Mouse (Mus musculus): Measurements from ENCODE around the gene Tph2. TPM values are rescaled to one million over a fixed set of nuclear protein-coding genes. Genes with fewer than 3 reads are reported as not detected.
"Not testable (repeated sequence)": the region's sequence is repeated elsewhere in the genome, so short reads cannot be mapped to it uniquely, and the experiment has no call there.

Tph2 gene
- total RNA-seq (2021) = 1 to 10 TPM in 1 of 2 experiments, under 1 TPM in 1; 0.74 to 1.6 TPM
- long read RNA-seq, experiment 1, partial matches to known transcripts = 0 of 3 reads
- long read RNA-seq, experiment 1, other reads (novel, unspliced or antisense) = 2 of 3 reads
- long read RNA-seq, experiment 2, partial matches to known transcripts = 0 of 1 reads
- long read RNA-seq, experiment 2, other reads (novel, unspliced or antisense) = 1 of 1 reads

DNA sequence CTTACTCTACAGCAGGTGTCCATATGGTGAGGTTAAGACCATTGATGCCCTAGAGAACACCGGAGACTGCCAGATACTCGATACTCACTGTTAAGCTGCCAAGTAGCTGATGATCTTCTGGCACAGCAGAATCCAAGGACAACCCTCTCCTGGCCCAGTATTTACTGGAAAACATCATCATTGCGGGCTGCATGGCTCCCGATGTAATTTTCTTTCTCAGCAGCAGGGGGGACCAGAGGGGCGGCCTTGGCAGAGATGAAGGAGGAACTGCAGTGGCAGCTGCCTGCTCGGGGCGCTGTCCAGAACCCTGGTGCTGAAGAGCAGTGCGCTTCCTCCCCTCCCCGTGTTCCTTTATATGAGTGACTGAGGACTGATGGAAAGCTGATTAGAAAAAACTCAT is at the start of gene Tph2:
Gene Tph2, minus strand, starts transcription at position 326 of the 400 bp plus-strand sequence.
- peak; percentile 60 to 66 for DNase-seq (ENCODE audit: low spot score in 2 of 2)

DNA sequence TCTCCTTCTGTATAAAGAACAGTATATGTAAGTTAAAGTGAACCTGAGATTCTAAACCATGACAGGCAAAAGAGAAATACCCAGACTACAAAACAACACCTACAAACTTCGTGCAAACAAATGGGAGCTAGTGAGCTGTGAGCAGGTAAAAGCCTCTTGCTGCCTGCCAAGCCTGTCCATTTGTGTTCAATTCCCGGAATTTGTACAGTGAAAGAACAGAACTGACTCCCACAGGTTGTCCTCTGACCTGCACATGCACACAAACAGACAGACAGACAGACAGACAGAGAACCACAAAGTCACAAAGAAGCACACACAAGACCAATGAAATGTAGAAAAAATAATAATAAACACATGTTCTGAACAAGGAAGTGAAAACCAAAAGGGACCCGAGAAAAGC is 49.0 kb upstream of the Tph2 start:
- no peak for DNase-seq (ENCODE audit: low spot score in 2 of 2)

DNA sequence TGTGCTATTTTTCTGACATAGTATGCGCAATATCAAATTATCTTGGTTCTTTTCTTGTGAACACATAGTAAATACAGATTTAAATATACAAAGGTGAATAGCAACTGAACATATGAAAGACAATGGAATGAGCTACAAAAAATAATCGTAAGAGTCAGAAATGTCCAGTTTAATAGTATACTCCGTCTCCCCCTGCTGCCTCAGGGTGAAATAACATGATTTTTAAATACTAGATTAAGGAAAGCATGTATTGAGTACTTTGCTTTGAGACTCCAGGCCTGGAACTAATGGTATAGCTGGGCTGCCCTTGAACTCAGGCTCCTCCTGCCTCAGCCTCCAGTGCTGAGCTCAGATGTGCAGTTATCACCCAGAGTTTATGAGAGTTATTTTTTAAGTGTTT is 47.7 kb upstream of the Tph2 start:
- no peak for DNase-seq (ENCODE audit: low spot score in 2 of 2)

DNA sequence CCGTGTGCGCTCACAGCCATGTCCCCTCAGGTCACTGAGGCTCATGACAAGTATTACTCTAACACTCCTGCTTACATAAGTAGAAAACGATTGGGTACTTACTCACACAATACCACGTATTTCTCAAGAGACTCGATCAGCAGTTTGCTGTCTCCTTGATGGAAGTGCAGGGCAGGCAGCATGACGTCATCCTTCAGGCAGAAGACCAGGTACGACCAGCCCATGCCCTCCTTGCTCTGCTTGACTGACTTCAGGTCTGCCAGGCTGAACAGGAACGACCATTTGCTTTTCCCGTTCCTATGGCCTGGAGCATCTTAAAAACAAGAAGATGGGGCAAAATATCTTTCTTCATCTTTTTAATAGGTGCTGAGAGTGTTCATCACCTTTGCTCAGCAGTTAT is 44.2 kb upstream of the Tph2 start:
- no peak for DNase-seq (ENCODE audit: low spot score in 2 of 2)

DNA sequence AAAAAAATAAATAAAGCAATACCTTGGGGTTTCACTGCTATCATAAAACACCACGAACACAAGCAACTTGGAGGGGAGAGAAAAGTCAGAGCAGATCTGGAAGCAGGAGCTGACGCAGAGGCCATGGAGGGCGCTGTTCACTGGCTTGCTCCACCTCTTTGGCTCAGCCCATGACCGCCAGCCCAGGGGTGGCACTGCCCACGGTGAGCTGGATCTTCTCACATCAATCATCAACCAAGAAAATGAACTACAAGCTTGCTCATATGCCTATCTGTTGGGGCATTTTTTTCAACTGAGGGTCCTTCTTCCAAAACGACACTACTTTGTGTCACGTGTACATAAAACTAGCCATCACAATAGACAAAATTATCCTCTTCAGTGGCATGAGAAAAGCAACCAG is 41.8 kb upstream of the Tph2 start:
- no peak for DNase-seq (ENCODE audit: low spot score in 2 of 2)

DNA sequence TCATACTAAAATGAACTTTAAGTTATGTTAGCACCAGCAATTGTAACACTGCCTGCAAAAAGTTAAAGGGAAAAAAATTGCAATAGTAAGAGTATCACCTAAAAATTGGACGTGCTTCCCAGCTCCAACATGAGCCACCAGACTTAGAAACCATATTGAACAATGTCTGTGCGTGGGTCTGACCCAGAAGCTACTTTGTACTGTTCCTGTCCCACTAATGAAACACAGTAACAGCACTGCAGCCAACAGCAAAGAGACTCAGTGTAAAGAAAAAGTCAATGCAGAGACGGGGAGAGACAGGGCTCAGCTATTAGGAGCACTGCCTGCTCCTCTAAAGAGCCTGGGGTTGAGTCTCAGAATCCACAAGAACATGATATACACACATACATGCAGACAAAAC is 39.0 kb upstream of the Tph2 start:
- peak in 1 of 2 experiments; percentile 53 for DNase-seq (ENCODE audit: low spot score in 2 of 2)

DNA sequence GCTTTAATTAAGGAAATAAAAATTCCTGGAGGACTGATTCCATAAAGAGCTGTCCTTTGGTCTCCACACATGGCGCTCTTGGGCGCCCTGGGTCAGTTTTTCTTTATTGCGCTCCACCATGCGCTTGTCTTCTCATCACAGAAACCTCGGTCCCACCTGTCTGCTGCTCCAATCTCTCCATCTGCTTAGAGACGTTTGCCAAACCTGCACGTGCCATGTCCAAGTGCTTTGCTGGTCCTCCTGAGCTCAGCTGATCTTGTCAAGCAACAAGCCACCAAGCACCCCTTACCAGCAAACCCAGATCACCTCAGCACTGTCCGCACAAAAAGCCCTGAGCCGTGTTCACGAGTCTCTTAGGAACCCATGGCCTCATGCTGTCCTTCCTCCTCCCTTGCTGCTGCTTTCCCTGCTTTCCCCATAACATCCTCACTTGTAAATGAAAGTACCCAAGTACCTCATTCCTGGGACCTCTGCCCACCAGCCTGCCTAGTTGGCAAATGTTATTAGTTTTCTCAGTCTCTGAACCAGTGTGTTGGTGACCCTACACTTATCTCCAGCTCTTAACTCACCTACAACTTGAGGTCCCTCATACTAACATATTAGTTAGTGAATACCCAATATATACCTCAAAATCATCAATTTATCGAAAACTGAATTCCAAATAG is 28.2 kb upstream of the Tph2 start:
- no peak for DNase-seq (ENCODE audit: low spot score in 2 of 2)

DNA sequence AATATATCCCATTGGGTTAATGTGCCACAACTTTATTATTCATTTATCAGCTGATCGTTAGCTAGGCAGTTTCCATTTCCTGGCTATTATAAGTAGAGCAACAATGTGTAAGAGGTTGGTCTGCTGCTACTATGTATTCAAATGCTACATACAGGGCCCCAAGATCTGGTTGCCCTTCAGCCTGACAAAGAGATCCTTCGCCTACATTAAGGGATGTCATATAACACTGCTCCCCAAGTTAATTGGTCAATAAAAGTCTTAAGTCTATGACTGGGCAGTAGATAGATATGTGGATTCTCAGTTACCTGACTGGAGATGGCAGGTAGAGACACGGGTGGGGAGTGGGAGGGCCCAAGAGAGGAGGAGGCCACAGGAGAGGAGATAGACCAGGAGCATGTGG is 21.0 kb upstream of the Tph2 start:
- DNase-seq (ENCODE audit: low spot score in 2 of 2) = no peak

DNA sequence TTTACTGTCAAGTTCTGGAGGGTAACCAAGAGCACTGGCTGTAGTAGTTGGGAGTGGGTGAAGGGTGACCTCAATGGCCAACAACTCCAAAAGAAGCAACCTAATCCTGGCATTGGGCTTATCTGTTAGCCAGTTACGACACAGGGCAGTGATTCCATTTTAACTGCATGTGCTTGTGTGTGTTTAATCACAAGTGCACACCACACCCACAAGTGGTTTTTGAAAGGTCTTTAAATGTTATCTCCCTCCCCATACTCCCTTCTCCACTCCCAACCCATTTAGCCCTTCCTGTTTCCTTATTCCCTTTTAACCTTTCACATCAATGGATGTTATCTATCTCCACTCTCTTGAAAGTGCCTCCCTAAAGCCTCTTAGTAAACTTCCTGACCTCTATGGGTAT is 20.5 kb upstream of the Tph2 start:
- DNase-seq (ENCODE audit: low spot score in 2 of 2) = no peak

DNA sequence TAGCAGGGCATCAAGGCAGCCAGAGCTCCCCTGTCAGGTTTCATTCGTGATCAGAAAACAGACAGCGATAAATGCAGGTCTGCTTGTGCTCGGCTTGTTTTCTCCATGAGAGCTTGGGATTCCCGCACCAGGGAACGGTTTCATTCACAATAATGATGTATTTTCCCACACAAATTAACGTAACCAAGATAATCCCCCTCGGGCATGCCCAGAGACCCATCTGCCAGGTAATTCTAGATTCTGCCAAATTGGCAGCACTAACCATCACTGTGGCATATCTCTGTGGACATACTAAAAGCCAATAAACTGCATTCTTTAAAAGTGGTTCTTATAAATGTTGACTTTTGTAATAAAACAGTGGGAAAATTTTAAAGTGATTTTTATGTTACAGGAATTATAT is 6.4 kb upstream of the Tph2 start:
- DNase-seq (ENCODE audit: low spot score in 2 of 2) = peak in 1 of 2 experiments; percentile 57

DNA sequence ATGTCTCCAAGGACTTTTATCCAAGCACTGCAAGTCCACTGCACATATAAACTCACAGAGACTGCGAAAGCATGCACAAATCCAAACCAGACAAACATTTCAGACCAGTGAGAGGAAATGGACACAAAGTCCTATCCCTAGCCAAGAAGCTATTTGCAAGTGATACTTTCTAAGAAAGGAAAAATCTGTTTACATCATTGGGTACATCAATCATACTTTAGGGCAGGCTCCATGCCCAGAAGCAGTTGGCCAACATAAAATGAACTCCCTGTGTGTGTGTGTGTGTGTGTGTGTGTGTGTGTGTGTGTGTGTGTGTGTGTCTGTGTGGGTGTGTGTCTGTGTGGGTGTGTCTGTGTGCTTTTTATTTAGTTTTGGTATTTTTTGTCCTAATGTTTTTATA is 2.6 kb upstream of the Tph2 start:
- no peak for DNase-seq (ENCODE audit: low spot score in 2 of 2)

DNA sequence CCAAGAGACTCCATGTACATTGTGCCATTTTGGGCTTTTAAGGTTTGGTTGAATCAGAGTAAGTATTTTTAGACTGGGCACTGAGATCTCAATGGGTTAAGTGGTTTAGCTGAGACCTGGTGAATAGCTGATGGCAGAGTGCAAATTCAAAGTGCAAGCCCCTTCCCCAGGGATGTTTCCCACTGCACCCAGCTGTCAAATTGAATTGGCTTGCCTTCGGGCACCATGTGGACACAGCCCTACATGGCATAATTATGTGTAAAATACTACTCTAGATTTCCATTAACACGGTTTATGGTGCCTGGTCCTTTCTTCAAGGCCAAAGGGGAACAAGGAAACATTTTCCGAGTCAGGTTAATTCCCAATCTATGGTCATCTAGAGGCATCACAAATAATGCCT is 3.8 kb downstream of the Tph2 start:
- DNase-seq (ENCODE audit: low spot score in 2 of 2) = no peak

DNA sequence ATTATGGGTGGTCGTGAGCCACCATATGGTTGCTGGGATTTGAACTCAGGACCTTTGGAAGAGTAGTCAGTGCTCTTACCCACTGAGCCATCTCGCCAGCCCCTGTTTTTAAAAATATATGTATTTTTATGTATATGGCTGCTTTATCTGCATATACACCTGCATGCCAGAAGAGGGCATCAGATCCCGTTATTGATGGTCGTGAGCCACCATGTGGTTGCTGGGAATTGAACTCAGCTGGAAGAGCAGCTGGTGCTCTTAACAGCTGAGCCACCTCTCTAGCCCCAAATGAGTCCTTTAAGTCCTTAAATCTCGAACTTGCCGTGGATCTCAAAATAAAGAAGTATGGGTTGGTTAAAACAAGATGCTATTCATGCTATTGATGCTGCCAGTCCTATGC is 6.8 kb downstream of the Tph2 start:
- DNase-seq (ENCODE audit: low spot score in 2 of 2) = not testable (repeated sequence)

DNA sequence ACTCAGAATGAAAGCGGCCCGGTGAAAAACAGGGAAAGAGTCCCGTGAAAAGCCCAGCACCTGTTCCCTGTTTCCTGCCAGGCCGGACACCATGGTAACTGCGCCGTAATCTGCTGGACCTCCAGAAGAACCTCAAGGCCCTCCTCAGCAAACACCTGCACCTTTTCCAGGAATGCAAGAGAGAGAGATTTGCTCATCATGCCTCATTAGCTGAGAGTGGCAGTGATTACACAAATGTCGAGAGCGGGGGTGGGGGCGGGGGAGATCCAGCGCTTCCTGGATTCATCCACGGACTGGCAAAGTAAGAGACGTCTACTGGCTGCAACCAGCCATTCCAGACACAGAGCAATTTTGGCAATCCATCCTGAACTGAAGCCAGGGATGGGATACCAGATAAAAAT is 9.2 kb downstream of the Tph2 start:
- DNase-seq (ENCODE audit: low spot score in 2 of 2) = peak; percentile 35 to 74

DNA sequence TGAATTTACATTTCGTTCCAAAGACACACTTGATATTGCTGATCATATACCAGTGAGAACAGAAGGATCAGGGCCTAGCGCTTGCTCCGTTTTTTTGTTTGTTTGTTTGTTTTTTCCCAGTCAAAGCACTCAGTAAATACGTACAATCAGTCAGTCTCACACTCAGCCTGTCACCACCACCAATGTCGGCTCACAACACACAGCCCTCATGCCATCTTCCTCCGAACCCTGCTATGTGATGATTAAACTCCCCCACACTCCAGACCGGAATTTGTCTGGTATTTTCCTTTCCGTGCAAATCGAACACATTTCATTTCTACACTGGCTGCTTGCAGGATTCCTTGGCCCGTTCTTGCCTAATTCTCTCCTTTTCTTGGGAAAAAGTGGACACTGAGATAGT is 11.5 kb downstream of the Tph2 start:
- DNase-seq (ENCODE audit: low spot score in 2 of 2) = no peak

DNA sequence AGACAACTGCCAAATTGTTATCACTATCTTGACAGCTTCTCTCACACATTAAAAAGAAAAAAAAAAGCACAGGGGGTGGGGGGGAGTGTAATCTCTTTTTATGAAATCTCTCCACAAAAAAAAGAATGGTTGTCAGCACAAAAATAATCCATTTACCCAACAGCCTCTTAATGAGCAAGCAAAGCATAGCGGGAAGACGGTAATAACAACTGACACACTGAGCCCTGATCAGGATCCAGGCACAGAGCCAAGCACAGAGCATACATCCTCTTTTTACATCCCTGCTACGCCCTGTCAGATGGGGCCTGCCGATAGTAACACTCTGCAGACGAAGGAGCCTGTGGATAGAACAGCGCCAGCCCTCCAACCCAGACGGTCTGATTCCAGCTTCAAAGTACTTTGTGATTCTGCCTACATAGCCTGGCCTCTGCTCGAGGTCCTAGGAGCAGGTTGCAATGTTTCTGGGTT is 13.4 kb downstream of the Tph2 start:
- DNase-seq (ENCODE audit: low spot score in 2 of 2) = peak in 1 of 2 experiments; percentile 31

DNA sequence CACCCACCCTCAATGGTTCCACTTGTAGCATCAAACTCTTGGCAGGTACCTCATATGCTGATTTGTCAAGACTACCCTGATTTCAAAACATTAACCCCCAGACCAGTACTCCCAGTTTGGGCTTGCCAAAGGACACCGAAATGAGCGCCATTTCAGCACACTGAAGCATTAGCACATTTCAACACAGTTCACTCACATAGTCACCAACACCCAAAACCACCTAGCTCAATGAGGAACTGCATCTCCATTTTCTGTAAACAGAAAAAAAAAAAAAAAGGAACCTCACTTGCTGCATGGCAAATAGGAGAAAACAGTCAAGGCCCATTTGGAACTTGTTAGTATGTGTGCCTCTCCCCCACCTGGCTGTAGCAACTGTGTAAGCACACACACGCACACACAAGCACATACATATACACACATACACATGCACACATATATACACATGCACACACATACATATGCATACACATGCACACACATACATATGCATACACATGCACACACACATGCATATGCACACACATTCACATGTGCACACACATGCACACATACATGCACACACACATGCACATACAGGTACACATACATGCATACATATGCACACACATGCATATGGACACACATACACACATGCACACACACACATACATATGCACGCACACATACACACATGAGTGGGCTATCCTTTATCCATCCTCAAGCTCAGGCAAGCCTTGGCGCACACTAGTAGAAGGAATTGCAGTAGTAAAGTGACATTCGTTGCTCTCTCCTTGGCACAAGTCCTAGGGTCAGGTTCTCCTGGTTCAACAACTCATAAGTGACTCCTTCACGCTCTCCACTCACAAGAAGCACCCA is 14.1 kb downstream of the Tph2 start:
- no peak for DNase-seq (ENCODE audit: low spot score in 2 of 2)

DNA sequence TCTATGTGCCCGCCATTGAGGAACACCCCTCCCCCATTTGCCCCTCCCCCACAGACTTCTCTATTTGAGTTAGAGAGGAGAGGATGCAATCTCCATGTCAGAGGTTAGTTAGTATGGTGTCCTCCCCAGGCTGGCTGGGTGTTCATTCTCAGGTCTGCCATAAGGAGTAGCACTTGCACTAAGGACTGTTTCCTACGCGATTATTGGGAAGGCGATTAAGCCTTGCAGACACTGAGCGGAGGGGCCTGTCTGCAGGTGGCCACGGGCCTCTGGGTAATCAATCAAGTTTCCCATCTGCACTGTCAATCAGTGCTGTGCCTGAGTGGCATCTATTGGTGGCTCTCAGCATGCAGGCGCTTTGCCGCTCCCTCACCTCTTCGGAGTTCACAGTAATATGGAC is 15.4 kb downstream of the Tph2 start:
- no peak for DNase-seq (ENCODE audit: low spot score in 2 of 2)

DNA sequence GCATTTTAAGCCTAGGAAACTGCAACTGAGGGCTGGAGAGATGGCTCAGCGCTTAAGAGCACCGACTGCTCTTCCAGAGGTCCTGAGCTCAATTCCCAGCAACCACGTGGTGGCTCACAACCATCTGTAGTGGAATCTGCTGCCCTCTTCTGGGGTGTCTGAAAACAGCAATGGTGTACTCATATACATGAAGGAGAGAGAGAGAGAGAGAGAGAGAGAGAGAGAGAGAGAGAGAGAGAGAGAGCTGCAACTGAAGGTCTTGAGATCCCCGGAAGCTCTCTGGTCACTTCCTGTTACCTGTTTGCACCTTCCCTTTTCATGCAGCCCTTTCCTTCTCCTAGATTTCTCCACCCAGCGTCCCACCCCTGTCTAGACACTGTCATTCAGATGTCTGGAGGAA is 24.5 kb downstream of the Tph2 start:
- DNase-seq (ENCODE audit: low spot score in 2 of 2) = no peak

DNA sequence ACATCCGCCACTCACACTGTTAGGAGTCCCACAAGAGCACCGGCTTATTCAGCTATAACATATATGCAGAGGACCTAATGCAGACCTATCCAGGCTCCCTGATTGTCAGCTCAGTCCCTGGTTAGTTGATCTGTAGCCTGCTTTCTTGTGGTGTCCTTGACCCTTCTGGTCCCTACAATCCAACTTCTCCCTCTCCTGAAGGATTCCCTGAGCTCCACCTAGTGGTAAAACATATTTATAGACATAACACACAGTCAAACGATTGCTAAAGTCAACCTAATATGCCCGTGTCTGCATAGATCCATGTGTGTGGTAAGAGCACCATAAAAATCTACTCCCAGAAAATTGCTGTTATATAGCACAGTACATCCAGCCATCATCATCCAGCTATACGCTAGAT is 37.5 kb downstream of the Tph2 start:
- peak in 1 of 2 experiments; percentile 17 for DNase-seq (ENCODE audit: low spot score in 2 of 2)

DNA sequence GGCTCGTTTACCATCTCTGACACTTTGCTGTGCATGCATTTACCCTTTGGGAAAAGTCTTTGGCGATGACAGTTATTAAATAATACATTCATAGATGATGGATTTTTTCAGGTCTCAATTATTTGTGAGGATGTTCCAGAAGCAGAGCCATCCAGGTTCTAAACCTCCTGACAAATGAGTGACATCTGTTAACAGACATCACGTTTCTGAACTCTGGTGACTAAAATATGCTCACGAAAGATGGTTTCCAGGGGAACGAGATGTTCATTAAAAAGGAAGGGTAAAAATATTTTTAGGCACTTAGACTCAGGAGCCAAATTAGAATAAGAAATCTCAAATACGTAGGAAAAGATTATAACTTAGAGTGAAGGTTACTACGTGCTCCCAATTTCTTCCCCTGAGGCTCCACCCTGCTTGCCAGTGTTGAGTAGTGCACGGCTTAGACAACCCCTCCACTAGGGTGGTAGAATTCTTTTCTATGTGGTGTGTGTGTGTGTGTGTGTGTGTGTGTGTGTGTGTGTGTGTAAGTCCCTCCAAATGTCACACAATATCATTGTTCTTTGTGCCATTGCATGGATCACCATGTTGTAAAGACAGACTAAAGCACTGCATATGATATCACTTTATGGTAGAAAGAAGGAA is 38.4 kb downstream of the Tph2 start:
- DNase-seq (ENCODE audit: low spot score in 2 of 2) = peak in 1 of 2 experiments; percentile 13

DNA sequence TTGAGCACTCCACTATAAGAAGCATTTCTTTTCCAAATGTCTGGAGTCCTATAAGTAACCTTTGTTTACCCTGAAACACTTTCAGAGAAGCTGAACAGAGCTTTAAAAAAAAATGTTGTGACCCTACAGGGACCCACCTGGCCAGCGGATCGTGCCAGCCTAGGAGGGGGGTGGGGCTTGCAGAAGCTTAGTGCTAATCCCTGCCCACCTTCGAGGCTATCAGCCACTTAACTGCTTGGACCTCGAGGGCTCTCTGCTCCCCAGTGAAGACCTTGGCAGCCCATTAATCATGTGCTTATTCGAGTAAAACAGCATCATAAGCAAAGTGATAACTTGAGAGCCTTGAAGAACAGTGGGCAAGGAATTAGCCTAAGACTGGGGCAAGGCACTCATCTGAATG is 40.3 kb downstream of the Tph2 start:
- no peak for DNase-seq (ENCODE audit: low spot score in 2 of 2)

Data from layer of hippocampus, postnatal 14 days (tissue).